Mouse (Mus musculus) bone marrow macrophage, adult 2 months (primary cell): ENCODE measurements around the gene Slc16a6.

Source experiments
- CTCF ChIP-seq: IDR thresholded peaks from 2 replicates; pipeline ENCODE4 v1.5.1; 2012; ENCODE audit warnings: low read depth, mild to moderate bottlenecking, low read length, moderate library complexity
- POLR2A ChIP-seq: IDR thresholded peaks from 2 replicates; pipeline ENCODE4 v1.6.1; 2012; ENCODE audit warnings: mild to moderate bottlenecking, low read depth, low read length, borderline replicate concordance

DNA sequence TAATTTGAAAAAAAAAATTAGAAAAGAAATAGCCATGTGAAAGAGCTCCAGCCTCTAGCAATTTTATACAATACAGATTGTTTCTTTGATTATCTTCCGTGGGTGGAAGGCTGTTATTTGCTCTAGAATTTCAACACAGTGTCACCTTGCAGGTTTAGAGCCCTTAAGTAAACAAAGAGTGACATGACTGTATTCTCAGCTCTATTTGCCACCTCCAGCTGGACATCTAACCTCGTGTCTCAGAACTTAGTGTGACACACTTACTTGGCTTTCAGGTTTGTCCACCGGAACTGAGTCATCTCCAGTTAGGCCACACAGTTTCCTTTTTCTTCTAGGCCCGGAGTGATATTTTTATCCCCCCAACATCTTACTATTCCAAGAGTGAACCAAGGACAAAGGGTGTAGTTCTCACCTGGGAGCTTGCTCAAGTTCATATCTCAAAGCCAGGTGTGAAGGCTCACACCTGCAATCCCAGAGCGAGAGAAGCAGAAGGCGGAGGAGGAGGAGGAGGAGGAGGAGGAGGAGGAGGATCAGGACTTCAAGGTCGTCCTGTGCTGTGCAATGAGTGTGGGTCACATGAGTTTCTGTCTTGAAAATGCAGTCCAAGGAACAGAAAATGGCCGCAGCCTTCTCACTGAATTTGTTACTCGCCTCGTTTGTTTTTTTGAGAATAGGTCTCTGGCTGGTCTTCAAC lies 14.7 kb upstream of the Slc16a6 start:
- no peak for TF ChIP-seq POLR2A
- TF ChIP-seq CTCF: no peak
